Mouse (Mus musculus) stomach, postnatal 0 days (tissue): ENCODE results near the gene Zfp385b. TPM values are rescaled to one million over a fixed set of nuclear protein-coding genes. Genes with fewer than 3 reads are reported as not detected.

ENCODE experiments used
- ATAC-seq: fragments of 200-750 bp; cut with Nextera tagmentation; 2 replicates; pipeline ENCODE4 v1.8.0; 2017; ENCODE audit not compliant: low FRiP score, low TSS enrichment
- DNase-seq: peaks from one replicate; pipeline ENCODE4 v3.0.0-alpha.2; 2016; ENCODE audit warnings: low spot score
- H3K27ac ChIP-seq: fragments of 300-500 bp; sonication (generic); replicated peaks from 2 replicates; pipeline ENCODE4 v1.5.1; 2014; ENCODE audit warnings: mild to moderate bottlenecking, control low read depth
- H3K27me3 ChIP-seq: fragments of 300-500 bp; sonication (generic); 2 replicates; pipeline ENCODE4 v1.6.1; 2014; ENCODE audit warnings: low read length; ENCODE audit not compliant: control insufficient read depth, insufficient read depth
- H3K36me3 ChIP-seq: fragments of 300-500 bp; sonication (generic); 2 replicates; pipeline ENCODE4 v1.6.1; 2014; ENCODE audit warnings: low read length, mixed read lengths; ENCODE audit not compliant: control insufficient read depth, insufficient read depth
- H3K4me1 ChIP-seq: fragments of 300-500 bp; sonication (generic); replicated peaks from 2 replicates; pipeline ENCODE4 v1.6.1; 2014; ENCODE audit warnings: antibody characterized with exemption; ENCODE audit not compliant: control insufficient read depth, insufficient read depth
- H3K4me2 ChIP-seq: fragments of 300-500 bp; sonication (generic); replicated peaks from 2 replicates; pipeline ENCODE4 v1.6.1; 2014; ENCODE audit warnings: low read depth, mild to moderate bottlenecking, control low read depth, moderate library complexity
- H3K4me3 ChIP-seq: fragments of 300-500 bp; sonication (generic); 2 replicates; pipeline ENCODE4 v1.5.1; 2014; ENCODE audit warnings: low read depth, low read length, control low read depth
- H3K9ac ChIP-seq: fragments of 300-500 bp; sonication (generic); 2 replicates; pipeline ENCODE4 v1.6.1; 2014; ENCODE audit warnings: mild to moderate bottlenecking, low read length, control low read depth, mixed read lengths
- H3K9me3 ChIP-seq: fragments of 300-500 bp; sonication (generic); 2 replicates; pipeline ENCODE4 v1.6.1; 2016; ENCODE audit warnings: low read length; ENCODE audit not compliant: control insufficient read depth
- CTCF ChIP-seq: IDR thresholded peaks from 2 replicates; pipeline ENCODE4 v1.5.1; 2016; ENCODE audit warnings: antibody characterized with exemption, low read depth, mild to moderate bottlenecking, moderate library complexity
- EP300 ChIP-seq: optimal IDR thresholded peaks from 2 replicates; pipeline ENCODE3; 2016; ENCODE audit warnings: antibody characterized with exemption
- WGBS: fragments of 180-500 bp; shearing (Covaris S2); extraction: QIAGEN DNeasy Blood & Tissue Kit; methylation state at CpG from one replicate; pipeline ENCODE4 v1.1.7; 2014; 5-methylcytosine and 5-hydroxymethylcytosine counted together
- polyA plus RNA-seq: library from polyadenylated mRNA; unstranded; fragments of >200 nt; fragmentation: Nextera tagmentation; extraction: Ambion mirVana; gene quantifications from 2 replicates; pipeline ENCODE4 v1.2.1, GENCODE M21; 2015

Gene Zfp385b
- polyA plus RNA-seq, 1 experiment from 2014 or later: 10.2 TPM

DNA sequence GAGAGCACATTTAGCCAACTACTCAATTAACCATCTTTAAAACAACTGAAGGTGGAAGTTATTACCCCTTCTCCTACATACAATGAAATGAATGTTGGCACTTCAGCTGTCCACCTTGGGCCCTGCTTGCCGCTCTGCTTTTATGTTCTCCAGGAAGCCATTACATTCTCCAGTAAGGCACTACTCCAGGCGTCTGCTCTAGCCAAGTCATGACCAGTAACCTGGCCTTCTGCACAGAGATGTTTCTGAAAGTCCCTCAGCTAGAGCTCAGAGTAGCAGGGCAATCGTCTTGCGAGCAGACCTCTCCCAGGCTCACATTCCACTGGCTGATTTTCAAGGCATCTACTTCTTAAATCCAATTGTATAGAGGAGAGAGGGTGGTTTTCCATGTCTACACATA is 18.0 kb downstream of the Zfp385b start:
- 82% methylated on average over 4 of the region's 4 CpGs for WGBS
- ATAC-seq (no peak), DNase-seq (no peak)
- Histone ChIP-seq H3K36me3 (no peaks in the 10 kb centered on the region), H3K27me3 (no peaks in the 10 kb centered on the region), H3K9ac (no peak overlapping the region), H3K4me3 (no peak overlapping the region), H3K9me3 (no peaks in the 10 kb centered on the region), H3K4me2 (no peak overlapping the region), H3K27ac (no peak overlapping the region), H3K4me1 (no peaks in the 10 kb centered on the region)
- TF ChIP-seq EP300: no peak
- no peak for TF ChIP-seq CTCF

DNA sequence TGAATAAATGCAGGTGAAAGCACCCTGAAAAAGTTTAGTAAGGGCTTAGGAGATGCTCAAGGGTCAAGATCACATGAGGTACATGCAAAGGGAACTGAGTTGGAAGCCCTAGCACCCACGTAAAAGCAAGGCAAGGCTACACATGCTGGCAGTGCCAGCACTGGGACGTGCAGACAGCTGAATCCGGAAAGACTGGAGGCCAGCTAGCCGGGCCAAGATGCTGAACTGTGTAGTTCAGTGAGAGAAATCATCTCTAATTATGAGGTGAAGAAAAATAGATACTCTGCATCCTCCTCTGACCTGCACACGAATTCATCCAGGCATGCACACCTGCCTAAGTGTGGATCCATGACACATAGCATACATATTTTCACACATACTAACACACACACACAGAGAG is 18.4 kb downstream of the Zfp385b start:
- no peak for TF ChIP-seq CTCF
- H3K9ac ChIP-seq: no peak overlapping the region
- 86% methylated on average over 5 of the region's 5 CpGs for WGBS
- DNase-seq: no peak
- H3K9me3 ChIP-seq: no peaks in the 10 kb centered on the region
- H3K36me3 ChIP-seq: no peaks in the 10 kb centered on the region
- H3K27me3 ChIP-seq: no peaks in the 10 kb centered on the region
- no peak overlapping the region for H3K27ac ChIP-seq
- no peaks in the 10 kb centered on the region for H3K4me1 ChIP-seq
- H3K4me3 ChIP-seq: no peak overlapping the region
- no peak overlapping the region for H3K4me2 ChIP-seq
- ATAC-seq: no peak

DNA sequence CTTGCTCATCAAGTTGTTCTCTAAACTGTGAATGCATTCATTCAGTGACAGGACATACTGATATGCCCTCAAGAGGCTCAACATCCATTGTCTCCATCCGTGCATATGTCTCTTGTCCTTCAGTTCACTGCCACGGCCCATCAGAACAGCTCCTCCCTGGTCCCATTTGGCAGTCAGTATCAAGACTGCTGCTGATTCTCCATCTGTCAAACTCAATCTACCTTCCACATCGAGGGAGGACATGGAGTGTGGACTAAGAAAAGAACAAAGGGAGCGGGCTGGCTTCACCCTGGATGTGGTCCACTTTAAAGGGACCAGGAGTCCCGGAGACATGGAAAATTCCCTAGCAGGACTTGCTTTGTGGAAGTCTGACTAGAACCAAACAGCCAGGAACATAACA is 22.2 kb downstream of the Zfp385b start:
- ATAC-seq (no peak), DNase-seq (no peak)
- H3K4me2 ChIP-seq: no peak overlapping the region
- TF ChIP-seq CTCF (no peak), EP300 (no peak)
- H3K9me3 ChIP-seq: no peaks in the 10 kb centered on the region
- H3K36me3 ChIP-seq: no peaks in the 10 kb centered on the region
- no peak overlapping the region for H3K9ac ChIP-seq
- no peaks in the 10 kb centered on the region for H3K27me3 ChIP-seq
- H3K27ac ChIP-seq: no peak overlapping the region
- 75% methylated on average over 5 of the region's 5 CpGs for WGBS
- no peaks in the 10 kb centered on the region for H3K4me1 ChIP-seq
- no peak overlapping the region for H3K4me3 ChIP-seq

DNA sequence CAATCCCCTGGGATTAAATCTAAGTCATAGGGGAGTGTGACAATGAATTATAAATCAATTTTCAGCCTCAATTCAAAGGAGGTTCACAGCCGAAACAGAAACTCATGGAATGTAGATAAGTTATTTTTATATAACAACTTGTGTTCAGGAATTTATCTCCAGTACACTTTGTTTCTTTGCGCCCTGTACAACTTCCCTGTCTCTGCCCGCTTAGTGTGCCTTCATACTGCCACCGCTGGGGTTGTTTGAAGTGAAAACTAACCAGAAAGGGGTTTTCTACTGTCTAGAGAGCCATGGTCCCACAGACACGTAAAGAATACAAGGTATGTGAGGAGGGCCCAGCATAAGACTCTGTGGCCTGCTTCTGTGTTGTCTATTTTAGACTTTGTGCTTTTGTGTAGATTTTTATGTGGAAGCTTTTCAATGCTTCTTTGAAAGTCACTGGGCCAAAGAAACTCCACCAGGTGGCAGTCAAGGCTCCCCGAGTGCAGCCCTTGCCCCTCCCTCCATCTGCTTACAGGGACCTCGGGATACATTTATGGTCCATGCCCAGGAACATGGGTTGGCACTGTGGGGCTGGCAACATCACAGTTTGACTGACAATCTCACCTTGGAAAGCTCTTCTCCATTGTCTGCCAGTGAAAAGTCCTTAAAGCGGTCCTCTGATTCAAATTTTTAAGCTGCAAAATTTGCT is 23.4 kb downstream of the Zfp385b start:
- DNase-seq (peak; percentile 33), ATAC-seq (no peak)
- no peak overlapping the region for H3K27ac ChIP-seq
- no peak overlapping the region for H3K9ac ChIP-seq
- H3K4me2 ChIP-seq: no peak overlapping the region
- WGBS: 56% methylated on average over 8 of the region's 8 CpGs
- H3K9me3 ChIP-seq: no peaks in the 10 kb centered on the region
- H3K27me3 ChIP-seq: no peaks in the 10 kb centered on the region
- no peak overlapping the region for H3K4me3 ChIP-seq
- no peak for TF ChIP-seq EP300
- TF ChIP-seq CTCF: peak; percentile 73
- no peaks in the 10 kb centered on the region for H3K4me1 ChIP-seq
- H3K36me3 ChIP-seq: no peaks in the 10 kb centered on the region

DNA sequence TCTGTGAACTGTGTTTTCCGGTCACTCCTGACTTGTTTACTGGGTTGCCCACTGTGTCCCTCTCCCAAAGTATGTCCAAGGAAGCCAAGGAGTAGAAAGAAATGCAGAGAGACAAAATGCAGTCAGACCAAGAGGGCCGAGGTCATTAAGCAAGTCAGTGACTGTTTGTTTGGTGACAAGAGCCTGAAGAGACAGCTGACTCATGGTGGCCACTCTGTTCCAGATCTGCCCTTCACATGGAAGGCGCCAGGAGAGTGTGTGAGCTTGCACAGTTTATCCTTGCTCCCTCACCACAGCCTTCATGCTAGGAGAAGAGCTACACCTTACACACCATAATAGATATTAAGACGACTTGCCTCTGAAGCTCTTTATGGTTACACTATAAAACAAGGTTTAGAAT is 28.6 kb downstream of the Zfp385b start:
- Histone ChIP-seq H3K27me3 (no peaks in the 10 kb centered on the region), H3K9me3 (no peaks in the 10 kb centered on the region), H3K27ac (no peak overlapping the region), H3K36me3 (no peaks in the 10 kb centered on the region), H3K4me1 (no peaks in the 10 kb centered on the region), H3K4me2 (no peak overlapping the region), H3K4me3 (no peak overlapping the region), H3K9ac (no peak overlapping the region)
- no peak for DNase-seq
- 65% methylated on average over 4 of the region's 4 CpGs for WGBS
- TF ChIP-seq CTCF: no peak
- no peak for TF ChIP-seq EP300
- ATAC-seq: no peak

DNA sequence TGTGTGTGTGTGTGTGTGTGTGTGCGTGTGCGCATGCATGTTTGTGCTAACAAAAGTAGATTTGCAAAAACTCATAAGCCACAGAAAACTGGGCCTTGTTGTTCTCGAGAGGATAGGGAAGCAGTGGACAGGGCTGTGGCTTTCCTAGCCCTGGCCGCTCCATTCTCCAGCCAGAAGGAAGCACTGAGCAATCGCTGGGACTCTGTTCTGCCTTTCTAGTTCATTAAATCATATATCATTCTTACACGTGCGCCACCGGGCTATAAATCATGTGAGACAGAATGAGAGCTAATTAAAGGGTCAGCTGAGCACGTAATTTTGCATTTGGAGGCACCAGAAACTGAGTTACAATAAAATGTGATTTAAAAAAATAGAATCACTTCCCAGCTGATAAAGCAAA is 29.1 kb downstream of the Zfp385b start:
- no peak overlapping the region for H3K4me2 ChIP-seq
- no peak overlapping the region for H3K27ac ChIP-seq
- DNase-seq (no peak), ATAC-seq (no peak)
- no peak for TF ChIP-seq CTCF
- no peak for TF ChIP-seq EP300
- WGBS: 65% methylated on average over 9 of the region's 9 CpGs
- no peak overlapping the region for H3K4me3 ChIP-seq
- no peaks in the 10 kb centered on the region for H3K27me3 ChIP-seq
- H3K9ac ChIP-seq: no peak overlapping the region
- no peaks in the 10 kb centered on the region for H3K9me3 ChIP-seq
- no peaks in the 10 kb centered on the region for H3K36me3 ChIP-seq
- H3K4me1 ChIP-seq: no peaks in the 10 kb centered on the region
